In genomic region chr1:166409701-166410220, GRCm38 (mm10) we compare ENCODE assay signal across 7 mouse cellular contexts. TPM values are rescaled to one million over a fixed set of nuclear protein-coding genes. Genes with fewer than 3 reads are reported as not detected.
DNase-seq lines count a peak whose midpoint lies in the region; ATAC-seq and TF ChIP-seq lines count a peak whose summit lies in the region.

Gene Pogk (minus strand): TSS chr1:166409863.

- H3K36me3 ChIP-seq in intestine, postnatal 0 days (ENCODE audit: control insufficient read depth, insufficient read depth) = peaks cover 4% of the 10 kb centered on the region
- H3K36me3 ChIP-seq in limb, embryonic 13.5 days = peaks cover 27% of the 10 kb centered on the region
- H3K36me3 ChIP-seq in midbrain, embryonic 15.5 days (replicated peaks) = peaks cover 7% of the 10 kb centered on the region; the same call in 1 of the 2 replicates
- no peaks in the 10 kb centered on the region for H3K36me3 ChIP-seq in spleen, adult 2 months (ENCODE audit: control insufficient read depth, insufficient read depth, low read length)

- no peaks in the 10 kb centered on the region for H3K27me3 ChIP-seq in intestine, postnatal 0 days (replicated peaks; ENCODE audit: control insufficient read depth, insufficient read depth, low read length)
- no peaks in the 10 kb centered on the region for H3K27me3 ChIP-seq in limb, embryonic 13.5 days
- no peaks in the 10 kb centered on the region for H3K27me3 ChIP-seq in midbrain, embryonic 15.5 days (replicated peaks)
- no peaks in the 10 kb centered on the region for H3K27me3 ChIP-seq in spleen, adult 2 months (ENCODE audit: control insufficient read depth, insufficient read depth, low read length)

- no peak for TF ChIP-seq POLR2A in spleen, adult 2 months (IDR thresholded peaks at IDR 0.05; ENCODE audit: low read depth, low read length)

- peak; percentile 90 for DNase-seq in adrenal gland, postnatal 14 days
- peak; percentile 95 for DNase-seq in embryo, embryonic 11 days
- DNase-seq in gastrocnemius, postnatal 4 days (ENCODE audit: low spot score in 2 of 2) = peak; percentile 70 to 81
- peak; percentile 66 to 73 for DNase-seq in spleen, adult 2 months (ENCODE audit: low read depth in 1 of 2, low spot score in 2 of 2)

- H3K27ac ChIP-seq in intestine, postnatal 0 days (ENCODE audit: low read depth, low read length) = peak within 1 kb of the TSS; percentile 54
- peak within 1 kb of the TSS; percentile 80 for H3K27ac ChIP-seq in limb, embryonic 13.5 days
- peak within 1 kb of the TSS; percentile 87 for H3K27ac ChIP-seq in midbrain, embryonic 15.5 days
- H3K27ac ChIP-seq in spleen, adult 2 months (ENCODE audit: insufficient read depth, low read length) = peak within 1 kb of the TSS; percentile 57

- no peaks in the 10 kb centered on the region for H3K9me3 ChIP-seq in intestine, postnatal 0 days (ENCODE audit: control insufficient read depth)
- H3K9me3 ChIP-seq in limb, embryonic 13.5 days = peaks cover 12% of the 10 kb centered on the region
- H3K9me3 ChIP-seq in midbrain, embryonic 15.5 days = no peaks in the 10 kb centered on the region

- TF ChIP-seq CTCF in intestine, postnatal 0 days (IDR thresholded peaks at IDR 0.05; ENCODE audit: low read depth) = no peak
- no peak for TF ChIP-seq CTCF in spleen, adult 2 months (IDR thresholded peaks at IDR 0.05; ENCODE audit: extremely low read depth, insufficient read depth, insufficient read length, insufficient replicate concordance)

- H3K4me1 ChIP-seq in intestine, postnatal 0 days (replicated peaks; ENCODE audit: control insufficient read depth, insufficient read depth, low read length) = no peaks in the 10 kb centered on the region
- peaks cover 31% of the 10 kb centered on the region for H3K4me1 ChIP-seq in limb, embryonic 13.5 days
- H3K4me1 ChIP-seq in midbrain, embryonic 15.5 days = peaks cover 24% of the 10 kb centered on the region
- peaks cover 3% of the 10 kb centered on the region; the same call in 1 of the 2 replicates for H3K4me1 ChIP-seq in spleen, adult 2 months (ENCODE audit: control insufficient read depth, insufficient read depth, insufficient read length)

- H3K4me2 ChIP-seq in intestine, postnatal 0 days (replicated peaks; ENCODE audit: low read depth) = peak within 1 kb of the TSS; percentile 94
- H3K4me2 ChIP-seq in limb, embryonic 13.5 days (replicated peaks) = peak within 1 kb of the TSS; percentile 85
- peak within 1 kb of the TSS; percentile 83 for H3K4me2 ChIP-seq in midbrain, embryonic 15.5 days

- peak; percentile 93 for ATAC-seq in intestine, postnatal 0 days
- peak; percentile 91 for ATAC-seq in limb, embryonic 13.5 days (ENCODE audit: low FRiP score, low read depth)
- peak; percentile 94 for ATAC-seq in midbrain, embryonic 15.5 days (replicated peaks)

- H3K9ac ChIP-seq in intestine, postnatal 0 days (ENCODE audit: low read depth, low read length) = peak within 1 kb of the TSS; percentile 76
- peak within 1 kb of the TSS; percentile 86 for H3K9ac ChIP-seq in limb, embryonic 13.5 days
- H3K9ac ChIP-seq in midbrain, embryonic 15.5 days = peak within 1 kb of the TSS; percentile 83

- peak within 1 kb of the TSS; percentile 68 for H3K4me3 ChIP-seq in intestine, postnatal 0 days (ENCODE audit: low read depth, low read length)
- peak within 1 kb of the TSS; percentile 78 for H3K4me3 ChIP-seq in limb, embryonic 13.5 days
- peak within 1 kb of the TSS; percentile 82 for H3K4me3 ChIP-seq in midbrain, embryonic 15.5 days
- peak within 1 kb of the TSS; percentile 76 for H3K4me3 ChIP-seq in spleen, adult 2 months (ENCODE audit: extremely low read depth, insufficient read depth, insufficient read length)

- WGBS in intestine, postnatal 0 days = 2% methylated on average over 48 of the region's 49 CpGs
- WGBS in limb, embryonic 13.5 days = 6% methylated on average over 44 of the region's 49 CpGs
- WGBS in midbrain, embryonic 15.5 days = 4% methylated on average over 44 of the region's 49 CpGs
- 2% methylated on average over 41 of the region's 49 CpGs for WGBS in spleen, adult 2 months

RNA-seq across cellular contexts. Expression of gene Pogk, which starts in this region (rescaled TPM):
- total RNA-seq in adrenal gland, postnatal 14 days (2021) = 31.5 and 35.1 TPM in 2 replicates
- 10 to 100 TPM; 15.8 to 17.8 TPM for total RNA-seq in gastrocnemius, postnatal 4 days (2021)
- 2.7 and 3.3 TPM in 2 replicates for polyA plus RNA-seq in intestine, postnatal 0 days (2015; fragmentation: Nextera tagmentation; extraction: Ambion mirVana)
- 20.5 and 24.6 TPM in 2 replicates for polyA plus RNA-seq in limb, embryonic 13.5 days (2015; fragmentation: Nextera tagmentation; extraction: Ambion mirVana)
- polyA plus RNA-seq in midbrain, embryonic 15.5 days (2015; fragmentation: Nextera tagmentation; extraction: Ambion mirVana) = 36.7 and 41.3 TPM in 2 replicates
- polyA plus RNA-seq in spleen, adult 2 months (2012; rRNA removed) = 2.7 and 3.1 TPM in 2 replicates

Comparison
In these comparisons a context has a peak if more than half of its experiments do, and no peak if none do; other contexts are left out.
1. Peak in every context shown above with its lines: DNase-seq, ATAC-seq, H3K4me3 ChIP-seq and H3K27ac ChIP-seq.